Mouse (Mus musculus): Measurements from ENCODE around the gene Dbn1. TPM values are rescaled to one million over a fixed set of nuclear protein-coding genes. Genes with fewer than 3 reads are reported as not detected.

The Dbn1 gene
- polyA plus RNA-seq, 1 experiment from 2014 or later = 372 TPM

DNA sequence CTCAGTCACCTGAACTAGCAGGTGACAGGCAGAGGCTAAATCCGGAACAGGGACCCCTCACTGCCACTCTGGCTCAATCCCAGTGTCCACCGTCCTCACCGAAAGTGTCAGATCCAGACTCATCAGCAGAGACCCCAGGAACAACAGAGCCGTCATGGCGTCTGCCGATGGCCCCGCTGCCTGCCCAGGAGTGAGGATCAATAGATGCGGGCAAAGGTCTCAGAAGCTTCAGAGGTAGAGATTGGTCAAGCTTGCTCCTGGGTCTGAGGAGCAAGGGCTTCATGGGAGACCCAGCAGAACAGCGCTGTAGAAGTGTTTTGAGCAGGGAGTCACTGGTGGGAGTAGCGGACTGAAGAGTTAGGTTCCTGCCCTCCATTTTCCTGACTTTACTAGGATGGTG lies 61.3 kb downstream of the Dbn1 start, which contains the start of gene F12:
Gene F12 (minus strand): TSS at position 181 of the 400 bp plus-strand sequence.
- no peak within 1 kb of the TSS for H3K27ac ChIP-seq (ENCODE audit: low read depth, low read length)
- no peaks in the 10 kb centered on the region for H3K4me1 ChIP-seq (ENCODE audit: control insufficient read depth, insufficient read depth, low read length)
- H3K4me3 ChIP-seq (ENCODE audit: low read depth, low read length) = no peak within 1 kb of the TSS
- H3K4me2 ChIP-seq (ENCODE audit: low read depth) = no peak within 1 kb of the TSS
- H3K9ac ChIP-seq (ENCODE audit: low read length) = no peak within 1 kb of the TSS
- H3K9me3 ChIP-seq (ENCODE audit: control insufficient read depth, low read length) = no peaks in the 10 kb centered on the region
- DNase-seq (ENCODE audit: low spot score) (no peak), ATAC-seq (ENCODE audit: insufficient read depth, low FRiP score, low TSS enrichment) (no peak)
- WGBS = 89% methylated on average over 10 of the region's 10 CpGs
- H3K27me3 ChIP-seq (ENCODE audit: control insufficient read depth, insufficient read depth, low read length) = peaks cover 4% of the 10 kb centered on the region
- H3K36me3 ChIP-seq (ENCODE audit: control insufficient read depth, insufficient read depth, low read length) = no peaks in the 10 kb centered on the region

Small RNAs within 50 kb of the gene (microRNA-seq; reads per million reads assigned to microRNA genes)
- 0.78 reads per million for gene Mir6943
- 65.1 reads per million, percentile 43 among the genes with 10 or more reads in this experiment for gene Mir6944
- gene Mir6945 = 1.0 reads per million

Other genes starting within 250 kb of the Dbn1 start
- 406 and 417 TPM in 2 replicates for gene Prelid1, start 167.6 kb downstream of the Dbn1 start, polyA plus RNA-seq (2014; fragmentation: Nextera tagmentation; extraction: Ambion mirVana)
- gene Rab24, start 166.2 kb downstream of the Dbn1 start, polyA plus RNA-seq (2014; fragmentation: Nextera tagmentation; extraction: Ambion mirVana) = 89.7 and 90.6 TPM in 2 replicates
- gene Mxd3, start 158.3 kb downstream of the Dbn1 start, polyA plus RNA-seq (2014; fragmentation: Nextera tagmentation; extraction: Ambion mirVana) = 29.5 and 31.6 TPM in 2 replicates
- gene Lman2, start 125.3 kb downstream of the Dbn1 start, polyA plus RNA-seq (2014; fragmentation: Nextera tagmentation; extraction: Ambion mirVana) = 82.1 and 94.8 TPM in 2 replicates
- 0.59 and 0.97 TPM in 2 replicates for gene Rgs14, start 118.4 kb downstream of the Dbn1 start, polyA plus RNA-seq (2014; fragmentation: Nextera tagmentation; extraction: Ambion mirVana)
- gene Slc34a1, start 89.9 kb downstream of the Dbn1 start, polyA plus RNA-seq (2014; fragmentation: Nextera tagmentation; extraction: Ambion mirVana) = 0.13 TPM in 1 of 2 replicates, not detected in the other
- gene Pfn3, start 72.9 kb downstream of the Dbn1 start, polyA plus RNA-seq (2014; fragmentation: Nextera tagmentation; extraction: Ambion mirVana) = not detected in 2 replicates
- not detected in 2 replicates for gene F12, start 61.3 kb downstream of the Dbn1 start, polyA plus RNA-seq (2014; fragmentation: Nextera tagmentation; extraction: Ambion mirVana)
- gene Grk6, start 43.0 kb downstream of the Dbn1 start, polyA plus RNA-seq (2014; fragmentation: Nextera tagmentation; extraction: Ambion mirVana) = 58.1 and 59.6 TPM in 2 replicates
- 2.2 and 2.6 TPM in 2 replicates for gene Prr7, start 23.8 kb downstream of the Dbn1 start, polyA plus RNA-seq (2014; fragmentation: Nextera tagmentation; extraction: Ambion mirVana)
- gene Pdlim7, start 25.6 kb upstream of the Dbn1 start, polyA plus RNA-seq (2014; fragmentation: Nextera tagmentation; extraction: Ambion mirVana) = 165 and 172 TPM in 2 replicates
- gene Dok3, start 41.2 kb upstream of the Dbn1 start, polyA plus RNA-seq (2014; fragmentation: Nextera tagmentation; extraction: Ambion mirVana) = 2.6 and 2.7 TPM in 2 replicates
- 74.5 and 76.3 TPM in 2 replicates for gene Ddx41, start 48.5 kb upstream of the Dbn1 start, polyA plus RNA-seq (2014; fragmentation: Nextera tagmentation; extraction: Ambion mirVana)
- 44.6 and 51.0 TPM in 2 replicates for gene Fam193b, start 83.0 kb upstream of the Dbn1 start, polyA plus RNA-seq (2014; fragmentation: Nextera tagmentation; extraction: Ambion mirVana)
- gene Tmed9, start 85.6 kb upstream of the Dbn1 start, polyA plus RNA-seq (2014; fragmentation: Nextera tagmentation; extraction: Ambion mirVana) = 51.6 and 59.0 TPM in 2 replicates
- gene B4galt7, start 111.8 kb upstream of the Dbn1 start, polyA plus RNA-seq (2014; fragmentation: Nextera tagmentation; extraction: Ambion mirVana) = 21.7 and 22.0 TPM in 2 replicates
- 68.0 and 69.2 TPM in 2 replicates for gene Caml, start 134.9 kb upstream of the Dbn1 start, polyA plus RNA-seq (2014; fragmentation: Nextera tagmentation; extraction: Ambion mirVana)
- gene Ddx46, start 146.9 kb upstream of the Dbn1 start, polyA plus RNA-seq (2014; fragmentation: Nextera tagmentation; extraction: Ambion mirVana) = 52.9 and 53.4 TPM in 2 replicates
- gene B230219D22Rik, start 205.0 kb upstream of the Dbn1 start, polyA plus RNA-seq (2014; fragmentation: Nextera tagmentation; extraction: Ambion mirVana) = 73.8 and 77.8 TPM in 2 replicates
- gene Txndc15, start 226.5 kb upstream of the Dbn1 start, polyA plus RNA-seq (2014; fragmentation: Nextera tagmentation; extraction: Ambion mirVana) = 98.0 and 104 TPM in 2 replicates
- gene Pcbd2, start 239.3 kb upstream of the Dbn1 start, polyA plus RNA-seq (2014; fragmentation: Nextera tagmentation; extraction: Ambion mirVana) = 25.6 and 28.6 TPM in 2 replicates

All from neural tube, embryonic 11.5 days (tissue).